Comparison of ENCODE assay signal across 21 mouse cellular contexts in the genomic region with DNA sequence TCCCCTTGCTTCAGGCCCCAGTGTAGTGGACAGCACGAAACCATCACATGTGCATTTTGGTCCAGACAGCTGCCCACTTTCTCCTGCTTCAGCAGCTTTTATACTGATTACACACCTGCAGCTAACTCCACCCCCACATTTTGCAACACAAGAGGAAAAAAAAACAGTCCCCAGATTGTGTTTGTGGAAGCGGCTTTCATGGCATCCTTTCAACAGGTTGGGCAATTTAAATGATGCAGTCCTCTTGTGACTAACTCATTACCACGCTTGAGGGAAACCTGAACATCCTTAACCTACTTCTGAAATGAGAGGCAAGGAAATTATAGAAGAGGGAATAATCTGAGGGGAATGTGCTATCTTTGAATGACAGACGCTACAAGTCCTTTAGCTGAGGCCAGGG. TPM values are rescaled to one million over a fixed set of nuclear protein-coding genes. Genes with fewer than 3 reads are reported as not detected.
DNase-seq lines count a peak whose midpoint lies in the region; ATAC-seq and TF ChIP-seq lines count a peak whose summit lies in the region.
"Had no signal": no experiment of that assay in that cellular context is flagged by ENCODE, and none has a peak within 500 bp of the region (broad histone marks: within the 10 kb centered on the region; RNA-seq: fewer than 3 reads in every experiment).

No protein-coding gene starts in this region.

- DNase-seq in lung, adult 18-20 months: peak; percentile 68 to 85
- DNase-seq in lung, adult 2 months: no peak
- peak; percentile 76 for DNase-seq in NIH3T3 (ENCODE audit: low read depth)
- peak; percentile 61 for DNase-seq in liver, postnatal 0 days
- no peak for DNase-seq in heart, adult 9 months (ENCODE audit: low spot score in 2 of 2)
- DNase-seq in frontal cortex, postnatal 14 days (ENCODE audit: low spot score in 2 of 2): no peak
- DNase-seq: adrenal gland, adult 8-10 months; cerebellum, adult 2 months; gastrocnemius, adult 2 months; heart, adult 2 months; spleen, adult 18-20 months had no signal

- TF ChIP-seq CTCF in lung, adult 2 months (IDR thresholded peaks at IDR 0.05; ENCODE audit: insufficient read depth, low read length): no peak
- TF ChIP-seq CTCF in liver, postnatal 0 days (IDR thresholded peaks at IDR 0.05; ENCODE audit: low read depth): no peak

- H3K4me1 ChIP-seq in lung, adult 2 months (ENCODE audit: control insufficient read depth, insufficient read depth, low read length): no peaks in the 10 kb centered on the region
- peaks cover 8% of the 10 kb centered on the region; the same call in 1 of the 2 replicates for H3K4me1 ChIP-seq in liver, postnatal 0 days (ENCODE audit: insufficient read depth)
- H3K4me1 ChIP-seq: hindbrain, embryonic 13.5 days; lung, embryonic 15.5 days had no signal

- no peak overlapping the region for H3K4me2 ChIP-seq in liver, postnatal 0 days (ENCODE audit: low read depth, low read length)
- H3K4me2 ChIP-seq: hindbrain, embryonic 13.5 days; lung, embryonic 15.5 days; midbrain, embryonic 11.5 days had no signal

- no peak overlapping the region for H3K27ac ChIP-seq in liver, postnatal 0 days (ENCODE audit: low read depth)
- H3K27ac ChIP-seq: gastrocnemius, adult 2 months; heart, adult 2 months; hindbrain, embryonic 13.5 days; kidney, postnatal 0 days; lung, embryonic 15.5 days had no signal

- TF ChIP-seq POLR2A in lung, adult 2 months (IDR thresholded peaks at IDR 0.05; ENCODE audit: borderline replicate concordance, extremely low read depth, low read depth, low read length): no peak

- H3K9ac ChIP-seq in liver, postnatal 0 days (replicated peaks): no peak overlapping the region
- H3K9ac ChIP-seq: hindbrain, embryonic 13.5 days; lung, embryonic 15.5 days had no signal

- 57% methylated on average over 4 of the region's 4 CpGs for WGBS in lung, adult 2 months
- 46% methylated on average over 4 of the region's 4 CpGs for WGBS in liver, postnatal 0 days (ENCODE audit: insufficient replicate concordance)

- H3K36me3 ChIP-seq in liver, postnatal 0 days (replicated peaks; ENCODE audit: insufficient read depth, low read length): no peaks in the 10 kb centered on the region
- H3K36me3 ChIP-seq: G1E; hindbrain, embryonic 13.5 days; lung, embryonic 15.5 days had no signal

- no peaks in the 10 kb centered on the region for H3K27me3 ChIP-seq in liver, postnatal 0 days (ENCODE audit: insufficient read depth, low read length)
- H3K27me3 ChIP-seq: hindbrain, embryonic 13.5 days; lung, embryonic 15.5 days had no signal

- no peak overlapping the region for H3K4me3 ChIP-seq in lung, adult 2 months (replicated peaks; ENCODE audit: extremely low read depth, low read depth, low read length)
- no peak overlapping the region for H3K4me3 ChIP-seq in liver, postnatal 0 days (ENCODE audit: low read depth, low read length)
- H3K4me3 ChIP-seq: erythroblast, embryonic 14.5 days; gastrocnemius, adult 2 months; heart, adult 2 months; hindbrain, embryonic 13.5 days; lung, embryonic 15.5 days had no signal

- TF ChIP-seq EP300 in liver, postnatal 0 days (IDR thresholded peaks at IDR 0.05; ENCODE audit: low read depth): 0 out of 2 replicates have a peak, but pooled peaks have one; percentile 44

- H3K9me3 ChIP-seq in liver, postnatal 0 days (ENCODE audit: low read length): no peaks in the 10 kb centered on the region
- H3K9me3 ChIP-seq: hindbrain, embryonic 13.5 days; lung, embryonic 15.5 days had no signal

- peak; percentile 76 for ATAC-seq in liver, postnatal 0 days
- ATAC-seq in megakaryocyte-erythroid progenitor cell, adult 5-6 weeks (replicated peaks; ENCODE audit: low FRiP score, low TSS enrichment, poor library complexity, severe bottlenecking): 0 out of 2 replicates have a peak, but pooled peaks have one; percentile 38
- ATAC-seq: CD4-positive, CD25-positive, alpha-beta regulatory T cell, adult 4 months; forebrain, embryonic 16.5 days; intestine, postnatal 0 days had no signal

RNA-seq across cellular contexts. Expression of gene Notch2, which starts 15.0 kb away (rescaled TPM):
- polyA plus RNA-seq in lung, adult 2 months (2012; rRNA removed): 43.0 and 48.7 TPM in 2 replicates
- 5.1 and 6.2 TPM in 2 replicates for polyA plus RNA-seq in liver, postnatal 0 days (2015; fragmentation: Nextera tagmentation; extraction: Ambion mirVana)
- total RNA-seq in megakaryocyte-erythroid progenitor cell, adult 5-6 weeks (2014; fragmentation: Nextera tagmentation): 36.0 and 55.9 TPM in 2 replicates
- 33.4 TPM in 2 replicates for total RNA-seq in megakaryocyte-erythroid progenitor cell, adult 5-6 weeks (2017)
- polyA plus RNA-seq: G1E had no signal

Comparison
In these comparisons a context has a peak if more than half of its experiments do, and no peak if none do; other contexts are left out.
1. DNase-seq: peak in lung, adult 18-20 months (2 of 2), NIH3T3 (single experiment) and liver, postnatal 0 days (single experiment); none in lung, adult 2 months (single experiment), heart, adult 9 months (0 of 2) and frontal cortex, postnatal 14 days (0 of 2).